Mouse (Mus musculus): ENCODE measurements around the gene Igdcc4. TPM values are rescaled to one million over a fixed set of nuclear protein-coding genes. Genes with fewer than 3 reads are reported as not detected.

Igdcc4 gene
- total RNA-seq, 2 experiments from 2014 or later, result 24.9 to 30.8 TPM

- no peak for DNase-seq (ENCODE audit: low spot score in 2 of 2)
- intact Hi-C loops (cut with DNase I), result no loop called here
Measured at GRCm38 (mm10) chr9:65178336-65179213, 77.3 kb downstream of the Igdcc4 start.

- intact Hi-C loops (cut with DNase I), result no loop called here
- DNase-seq (ENCODE audit: low spot score in 2 of 2), result no peak
Measured at GRCm38 (mm10) chr9:65179817-65180624, 78.7 kb downstream of the Igdcc4 start.

Other genes with a start within 250 kb of the Igdcc4 start
- under 1 TPM; 0.07 to 0.23 TPM for gene Slc24a1, start 149.9 kb upstream of the Igdcc4 start, total RNA-seq (2021)
- gene Ints14, start 140.6 kb upstream of the Igdcc4 start, total RNA-seq (2021), result 10 to 100 TPM; 19.5 to 20.2 TPM
- 100 to 1,000 TPM; 152 to 157 TPM for gene Hacd3, start 79.8 kb upstream of the Igdcc4 start, total RNA-seq (2021)
- gene Dpp8, start 69.1 kb upstream of the Igdcc4 start, total RNA-seq (2021), result 100 to 1,000 TPM; 153 to 164 TPM
- gene Igdcc3, start 39.7 kb downstream of the Igdcc4 start, total RNA-seq (2021), result 1 to 10 TPM; 2.0 to 2.3 TPM
- gene Parp16, start 93.9 kb downstream of the Igdcc4 start, total RNA-seq (2021), result 1 to 10 TPM; 2.5 to 4.2 TPM
- not detected for gene Cilp, start 163.7 kb downstream of the Igdcc4 start, total RNA-seq (2021)
- gene Clpx, start 192.8 kb downstream of the Igdcc4 start, total RNA-seq (2021), result 10 to 100 TPM; 27.0 to 33.2 TPM
- 10 to 100 TPM; 26.8 to 33.3 TPM for gene Pdcd7, start 244.6 kb downstream of the Igdcc4 start, total RNA-seq (2021)

Data from left cerebral cortex, postnatal 36 days (tissue).